Mouse (Mus musculus) heart, adult 18-20 months (tissue): Measurements from ENCODE around the gene Drg1. TPM values are rescaled to one million over a fixed set of nuclear protein-coding genes. Genes with fewer than 3 reads are reported as not detected.

Experiments
- total RNA-seq, 2 experiments: library from RNA; stranded (reverse); gene quantifications; 2 replicates each; pipeline ENCODE4 v1.2.3; 2021

Gene Drg1
- total RNA-seq, 2 experiments from 2014 or later: 60.1 to 70.5 TPM

Other genes with a start within 250 kb of the Drg1 start
- gene Sfi1, start 73.0 kb downstream of the Drg1 start, total RNA-seq: 10 to 100 TPM; 17.3 to 20.5 TPM
- 10 to 100 TPM; 40.5 to 42.1 TPM for gene Eif4enif1, start 64.0 kb downstream of the Drg1 start, total RNA-seq
- gene Patz1, start 22.5 kb upstream of the Drg1 start, total RNA-seq: 10 to 100 TPM; 19.4 to 23.1 TPM
- gene Pik3ip1, start 64.0 kb upstream of the Drg1 start, total RNA-seq: 10 to 100 TPM; 45.2 to 51.2 TPM
- 10 to 100 TPM; 15.1 to 17.0 TPM for gene Limk2, start 142.8 kb upstream of the Drg1 start, total RNA-seq
- 10 to 100 TPM; 20.2 to 23.1 TPM for gene Rnf185, start 185.9 kb upstream of the Drg1 start, total RNA-seq
- gene Pla2g3, start 221.9 kb upstream of the Drg1 start, total RNA-seq: under 1 TPM; 0.10 to 0.13 TPM
- gene Inpp5j, start 238.4 kb upstream of the Drg1 start, total RNA-seq: 10 to 100 TPM; 16.7 to 18.2 TPM
- gene Selenom, start 248.3 kb upstream of the Drg1 start, total RNA-seq: 10 to 100 TPM; 39.8 to 40.3 TPM